Mouse (Mus musculus): Measurements from ENCODE around the gene Sostdc1.
A peak's percentile ranks its signal among the peaks of the same experiment; 100 is the strongest.

Gene Sostdc1

GRCm38 (mm10) chr12:36313916-36314315 is at the start of gene Sostdc1:
Gene Sostdc1, plus strand, starts transcription at chr12:36314139.
- DNase-seq, result peak; percentile 71

DNA sequence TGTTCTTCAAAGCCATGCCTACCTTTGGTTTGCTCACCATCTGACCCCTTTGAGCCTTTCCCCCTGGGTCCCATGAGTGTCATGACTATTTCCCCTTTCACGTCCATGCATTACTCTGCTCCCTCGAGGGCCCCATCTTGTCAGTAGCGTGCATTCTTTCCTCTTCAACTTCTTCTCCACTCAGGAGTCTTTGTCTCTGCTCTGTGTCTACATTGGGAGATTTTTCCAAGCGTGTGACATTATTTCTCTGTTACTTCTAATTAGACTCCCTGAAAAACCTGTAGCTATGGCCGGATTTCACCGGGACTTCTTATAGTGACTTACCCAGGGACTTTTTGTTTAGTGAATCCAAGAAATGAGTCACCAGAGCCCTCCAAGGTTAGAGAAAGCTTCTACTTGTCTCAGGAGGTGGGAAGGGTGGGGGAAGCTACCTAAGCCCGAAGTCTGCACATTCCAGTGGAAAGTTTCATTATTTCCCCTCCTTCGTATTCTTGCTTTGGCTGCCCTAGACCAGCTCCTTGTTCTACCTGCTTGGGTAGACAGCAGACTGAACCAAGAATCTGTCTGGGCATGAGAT is 46.2 kb upstream of the Sostdc1 start:
- no peak for DNase-seq

DNA sequence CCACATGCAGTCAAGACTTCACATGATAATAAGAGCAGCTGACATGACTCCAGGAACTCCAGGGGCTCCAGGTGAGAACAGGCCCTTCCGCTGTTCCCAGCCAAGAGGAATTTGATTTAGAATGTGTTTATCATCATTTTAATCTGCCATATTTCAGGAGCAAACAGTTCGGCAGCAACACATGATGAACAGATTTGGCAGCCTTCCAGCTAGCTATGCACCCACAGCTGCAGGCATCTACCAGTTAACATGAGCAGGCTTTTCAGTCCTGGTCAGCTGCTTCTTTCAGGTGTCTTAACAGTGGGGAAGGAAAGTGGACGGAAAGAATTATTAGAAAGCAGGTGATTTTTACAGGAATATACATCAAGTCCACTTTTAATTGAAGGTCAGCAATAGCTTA is 39.1 kb upstream of the Sostdc1 start:
- DNase-seq, result no peak

DNA sequence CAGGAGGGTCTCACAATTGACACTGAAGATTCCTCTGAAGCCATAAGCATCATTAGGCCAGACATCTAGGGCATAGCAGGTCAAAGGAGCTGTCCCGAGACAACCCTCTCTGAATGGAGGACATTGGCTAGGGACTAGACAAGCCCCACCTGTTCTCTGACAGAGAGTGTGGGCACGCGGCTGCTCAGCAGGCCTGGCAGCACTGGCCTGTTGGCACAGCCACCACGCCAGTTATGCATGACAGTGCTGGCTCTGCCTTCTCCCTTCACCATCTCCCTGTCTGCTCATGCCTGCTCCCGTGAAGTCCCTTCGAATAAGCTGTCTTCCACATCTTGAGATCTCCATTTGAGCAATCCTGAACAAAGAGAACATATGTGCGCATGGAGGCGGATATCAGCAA is 24.3 kb upstream of the Sostdc1 start:
- no peak for DNase-seq

DNA sequence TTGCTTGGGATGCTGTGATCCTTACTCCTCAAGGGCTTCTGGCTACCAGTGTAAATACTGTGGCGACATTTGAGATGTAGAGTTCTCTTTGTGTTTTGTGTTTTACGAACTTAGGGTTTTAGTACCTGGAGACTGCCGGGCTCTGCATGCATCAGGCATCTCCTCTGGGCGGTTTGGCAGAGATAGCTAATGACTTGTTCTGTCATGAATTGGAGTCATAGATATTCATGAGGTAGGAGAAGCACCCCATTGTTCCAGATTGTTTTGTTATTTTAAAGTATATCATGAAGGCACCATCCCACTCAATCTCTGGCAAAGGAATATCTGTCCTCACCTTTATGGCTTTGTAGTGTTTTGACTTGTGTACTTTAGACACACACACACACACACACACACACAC is 23.5 kb upstream of the Sostdc1 start:
- DNase-seq, result no peak

DNA sequence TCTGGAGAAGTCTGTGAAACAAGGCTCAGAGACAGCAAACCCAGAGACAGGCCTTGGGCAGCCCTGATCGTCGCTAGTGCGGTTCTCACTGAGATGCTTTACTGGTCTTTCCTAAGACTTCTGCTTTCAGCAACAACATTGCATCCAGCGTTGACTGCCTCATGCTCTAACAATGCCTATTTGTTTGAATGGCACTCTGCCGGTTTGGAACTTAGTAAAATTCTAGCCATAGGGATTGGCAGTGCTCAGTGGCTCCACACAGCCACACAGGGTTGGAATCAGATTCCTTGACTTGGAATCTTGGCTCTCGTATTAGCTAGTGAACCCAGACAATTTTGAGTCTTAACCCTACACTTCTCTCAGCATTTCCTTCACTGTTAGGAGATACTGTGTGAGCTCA is 22.6 kb upstream of the Sostdc1 start:
- no peak for DNase-seq

DNA sequence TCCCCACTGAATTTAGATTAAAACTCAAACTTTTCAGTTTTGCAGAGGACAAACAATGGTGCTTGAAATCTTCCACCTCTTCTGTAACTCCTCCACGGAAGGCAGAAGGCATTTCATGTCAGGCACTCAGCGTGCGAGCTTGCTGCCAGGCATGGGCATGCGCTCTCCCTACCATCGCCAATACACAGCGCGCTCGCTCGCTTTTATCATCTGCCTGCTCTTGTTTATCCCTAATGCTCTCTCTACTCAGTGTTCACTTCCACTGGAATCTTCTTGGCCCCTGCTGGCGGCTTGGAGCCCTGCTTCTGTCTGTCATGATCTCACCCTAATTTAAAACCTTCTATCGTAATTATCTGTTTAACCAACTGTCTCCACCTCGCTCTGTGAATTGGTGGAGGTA is 11.6 kb upstream of the Sostdc1 start:
- no peak for DNase-seq

DNA sequence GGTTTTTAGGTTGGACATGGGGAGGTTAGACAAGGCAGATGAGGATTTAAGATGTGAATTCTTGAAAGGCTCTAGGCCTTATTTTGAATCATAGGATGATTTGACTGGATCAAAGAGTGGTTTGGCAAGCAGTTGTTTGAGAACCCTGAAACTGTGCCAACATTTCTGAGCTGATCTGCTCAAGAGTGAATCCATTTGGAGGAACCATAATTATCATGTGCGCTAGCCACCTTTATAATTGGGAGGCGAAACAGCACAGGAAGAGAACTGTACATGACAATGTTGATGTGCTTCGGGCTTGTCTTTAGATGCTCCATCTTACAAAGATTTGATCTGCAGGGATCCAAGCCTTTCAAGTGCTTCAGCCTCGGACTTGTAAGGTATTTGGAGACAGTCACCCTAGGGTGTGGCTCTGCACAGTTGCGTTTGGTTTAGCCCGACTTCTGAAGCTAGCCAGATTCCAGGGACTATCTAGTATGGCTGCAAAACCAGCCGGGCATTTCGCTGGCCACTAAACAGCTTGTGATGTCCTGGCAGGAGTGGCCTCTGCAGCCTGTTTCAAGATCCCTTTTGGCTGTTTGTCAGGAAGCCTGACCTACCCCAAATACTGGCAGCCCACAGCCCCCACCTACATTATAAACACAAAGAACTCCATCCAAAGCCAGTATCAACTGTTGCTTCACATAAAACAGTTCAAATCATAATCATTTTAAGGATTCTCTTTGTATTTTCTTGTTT is 10.9 kb upstream of the Sostdc1 start:
- no peak for DNase-seq

- DNase-seq, result no peak
These were observed 5.1 kb upstream of the Sostdc1 start for GRCm38 (mm10) chr12:36308737-36309420.

DNA sequence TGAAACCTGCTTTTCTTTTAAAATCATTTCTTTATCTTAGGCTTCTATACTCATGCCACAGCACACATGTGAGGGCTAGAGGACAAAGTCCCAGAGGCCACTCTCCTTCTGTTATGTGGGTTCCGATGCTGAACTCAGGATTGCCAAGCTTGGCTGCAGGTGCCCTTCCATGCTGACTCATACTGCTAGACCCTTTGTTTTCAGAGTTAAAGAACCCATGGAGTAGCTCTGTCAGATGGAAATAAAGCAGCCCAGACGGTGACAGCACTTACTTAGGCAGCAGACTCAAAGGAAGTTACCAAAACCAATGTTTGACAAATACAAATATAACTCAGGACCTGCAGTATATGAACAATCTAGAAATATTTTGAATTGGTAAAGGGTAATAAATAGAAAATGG is 924 bp upstream of the Sostdc1 start:
- DNase-seq, result no peak

GRCm38 (mm10) chr12:36314446-36314845 is 507 bp downstream of the Sostdc1 start:
- no peak for DNase-seq

DNA sequence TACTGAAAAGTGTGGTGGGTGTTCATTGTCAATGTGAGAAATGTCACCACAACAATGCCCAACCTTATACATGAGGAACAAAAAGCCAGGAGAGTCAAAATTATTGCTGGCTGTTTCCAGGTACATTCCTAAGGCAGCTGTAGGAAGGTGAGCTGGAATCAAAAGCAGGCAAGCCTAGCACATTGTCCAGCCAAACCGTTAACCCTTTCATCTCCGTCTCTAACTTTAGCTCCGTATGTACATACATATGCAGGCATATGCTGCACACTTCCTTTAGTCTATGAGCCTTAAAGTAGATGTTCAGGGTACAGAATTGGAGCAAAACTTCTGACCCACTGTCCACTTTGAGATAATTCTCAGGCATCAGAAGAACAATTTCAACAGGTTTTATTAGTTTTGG is 1.6 kb downstream of the Sostdc1 start:
- DNase-seq, result no peak

DNA sequence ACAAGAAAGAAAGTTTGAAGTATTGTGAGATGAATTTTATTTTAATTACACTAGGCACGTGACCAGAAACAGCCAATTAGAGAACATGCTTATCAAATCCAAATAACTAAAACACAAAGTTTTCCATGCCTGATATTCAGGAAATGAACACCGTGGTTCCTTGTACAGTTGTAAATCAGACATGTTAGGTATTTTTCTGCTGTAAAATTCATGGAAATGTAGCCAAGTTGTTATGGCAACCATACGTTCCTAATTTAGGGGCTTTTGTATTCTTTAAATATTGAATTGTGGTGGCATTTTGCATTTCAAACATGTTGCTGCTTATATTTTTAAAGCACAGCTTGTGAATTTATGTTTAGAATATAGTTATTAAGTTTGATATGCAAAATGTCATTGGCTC is 2.1 kb downstream of the Sostdc1 start:
- no peak for DNase-seq

DNA sequence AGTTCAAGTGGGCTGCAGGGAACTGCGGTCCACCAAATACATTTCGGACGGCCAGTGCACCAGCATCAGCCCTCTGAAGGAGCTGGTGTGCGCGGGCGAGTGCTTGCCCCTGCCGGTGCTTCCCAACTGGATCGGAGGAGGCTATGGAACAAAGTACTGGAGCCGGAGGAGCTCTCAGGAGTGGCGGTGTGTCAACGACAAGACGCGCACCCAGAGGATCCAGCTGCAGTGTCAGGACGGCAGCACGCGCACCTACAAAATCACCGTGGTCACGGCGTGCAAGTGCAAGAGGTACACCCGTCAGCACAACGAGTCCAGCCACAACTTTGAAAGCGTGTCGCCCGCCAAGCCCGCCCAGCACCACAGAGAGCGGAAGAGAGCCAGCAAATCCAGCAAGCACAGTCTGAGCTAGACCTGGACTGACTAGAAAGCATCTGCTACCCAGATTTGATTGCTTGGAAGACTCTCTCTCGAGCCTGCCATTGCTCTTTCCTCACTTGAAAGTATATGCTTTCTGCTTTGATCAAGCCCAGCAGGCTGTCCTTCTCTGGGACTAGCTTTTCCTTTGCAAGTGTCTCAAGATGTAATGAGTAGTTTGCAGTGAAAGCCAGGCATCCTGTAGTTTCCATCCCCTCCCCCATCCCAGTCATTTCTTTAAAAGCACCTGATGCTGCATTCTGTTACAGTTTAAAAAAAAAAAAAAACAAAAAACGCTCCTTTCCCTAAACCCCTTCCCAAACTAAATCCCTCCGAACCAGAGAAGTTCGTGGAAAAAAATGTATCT is 3.3 kb downstream of the Sostdc1 start:
- peak; percentile 33 for DNase-seq

DNA sequence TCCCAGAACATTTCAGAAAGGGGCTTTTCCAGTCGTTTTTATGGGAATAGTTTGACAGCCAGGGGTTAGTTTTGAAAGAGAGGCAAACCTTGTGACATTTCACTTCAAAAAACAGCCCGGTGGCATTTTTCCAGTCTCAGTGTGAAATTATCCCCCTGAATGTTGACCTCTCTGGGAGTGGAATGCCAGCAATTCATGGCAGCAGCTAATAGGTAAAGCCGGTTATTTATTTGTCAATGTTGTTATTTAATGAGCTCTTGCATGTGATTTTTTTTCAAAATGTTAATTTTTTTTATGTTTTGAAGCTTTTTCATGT is 3.8 kb downstream of the Sostdc1 start:
- peak; percentile 56 for DNase-seq

GRCm38 (mm10) chr12:36326101-36326521 is 12.2 kb downstream of the Sostdc1 start:
- DNase-seq, result no peak

GRCm38 (mm10) chr12:36332676-36333075 is 18.7 kb downstream of the Sostdc1 start:
- DNase-seq, result no peak

GRCm38 (mm10) chr12:36333837-36334281 is 19.9 kb downstream of the Sostdc1 start:
- DNase-seq, result no peak

DNA sequence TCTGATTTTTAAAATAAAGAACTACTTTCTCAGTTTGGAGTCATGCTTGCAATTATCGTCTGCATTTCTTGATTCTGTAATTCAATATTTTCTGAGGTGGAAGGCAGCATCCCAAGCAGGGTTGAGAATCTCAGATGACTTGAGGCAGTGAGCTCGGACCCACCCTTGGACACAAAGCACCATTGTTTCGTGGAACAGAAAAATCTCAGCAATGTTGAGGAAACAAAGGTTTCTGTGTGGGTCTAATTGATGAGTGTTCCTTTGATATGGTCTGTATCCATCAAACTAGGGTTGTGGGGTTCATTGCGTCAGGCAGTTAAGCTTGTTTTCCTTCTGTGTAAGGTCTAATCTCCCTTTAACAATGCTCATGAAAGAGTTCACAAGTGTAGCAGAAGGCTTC is 30.2 kb downstream of the Sostdc1 start:
- DNase-seq, result no peak

DNA sequence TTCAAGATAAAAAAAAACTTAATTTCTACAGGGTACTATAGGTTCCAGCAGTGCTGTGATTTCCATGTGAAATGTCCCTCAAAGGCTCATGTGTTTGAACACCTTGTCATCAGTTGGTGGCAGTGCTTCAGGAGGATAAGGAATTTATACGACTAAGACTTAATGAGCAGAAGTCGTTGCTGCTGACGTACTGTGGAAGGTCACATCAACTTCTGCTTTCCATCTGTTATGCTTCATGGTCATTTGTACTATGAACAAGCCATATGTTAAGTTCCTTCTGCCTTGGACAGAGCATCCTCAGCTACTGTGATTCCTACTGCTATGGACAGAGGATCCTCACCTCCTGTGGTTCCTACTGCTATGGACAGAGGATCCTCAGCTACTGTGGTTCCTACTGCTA is 46.1 kb downstream of the Sostdc1 start:
- no peak for DNase-seq

DNA sequence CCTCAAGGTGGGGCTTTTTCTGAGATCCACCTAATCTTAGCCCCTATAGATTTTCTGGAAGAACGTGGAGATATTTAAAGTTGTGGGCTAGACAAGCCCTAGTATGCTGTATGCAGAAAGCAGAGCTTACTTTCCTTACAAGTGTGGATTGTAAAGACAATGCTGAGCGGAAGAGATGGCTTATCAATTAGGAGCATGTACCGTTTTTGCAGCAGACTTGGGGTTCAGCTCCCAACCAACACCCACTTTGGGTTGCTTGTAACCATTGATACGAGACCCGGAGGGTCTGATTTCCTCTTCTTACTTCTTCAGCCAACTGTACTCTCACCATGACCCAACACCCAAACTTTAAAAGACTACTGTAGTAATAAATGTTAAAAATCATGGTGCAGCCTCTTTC is 46.8 kb downstream of the Sostdc1 start:
- DNase-seq, result no peak

GRCm38 (mm10) chr12:36364013-36364412 is 50.1 kb downstream of the Sostdc1 start:
- DNase-seq, result no peak

Measured in kidney, adult 11 months (tissue).